Mouse (Mus musculus) hematopoietic multipotent progenitor cell, adult 10-12 weeks (in vitro differentiated cells): ENCODE data around the gene Pou4f1. TPM values are rescaled to one million over a fixed set of nuclear protein-coding genes. Genes with fewer than 3 reads are reported as not detected.

Experiments
- polyA plus RNA-seq: library from polyadenylated mRNA; stranded (reverse); fragments of >175 nt; gene quantifications from 2 replicates; pipeline ENCODE4 v1.2.3, GENCODE M21; 2012; ENCODE audit warnings: low replicate concordance

Gene Pou4f1
- polyA plus RNA-seq = 0.26 and 0.30 TPM in 2 replicates

GRCm38 (mm10) chr14:104467966-104468622 lies at the start of gene Pou4f1:
TSS of gene Pou4f1 (minus strand) at chr14:104467999.

Other genes starting within 250 kb of the Pou4f1 start
- 0.55 and 1.1 TPM in 2 replicates for gene Rnf219, start 54.6 kb upstream of the Pou4f1 start, polyA plus RNA-seq